In the genomic region with DNA sequence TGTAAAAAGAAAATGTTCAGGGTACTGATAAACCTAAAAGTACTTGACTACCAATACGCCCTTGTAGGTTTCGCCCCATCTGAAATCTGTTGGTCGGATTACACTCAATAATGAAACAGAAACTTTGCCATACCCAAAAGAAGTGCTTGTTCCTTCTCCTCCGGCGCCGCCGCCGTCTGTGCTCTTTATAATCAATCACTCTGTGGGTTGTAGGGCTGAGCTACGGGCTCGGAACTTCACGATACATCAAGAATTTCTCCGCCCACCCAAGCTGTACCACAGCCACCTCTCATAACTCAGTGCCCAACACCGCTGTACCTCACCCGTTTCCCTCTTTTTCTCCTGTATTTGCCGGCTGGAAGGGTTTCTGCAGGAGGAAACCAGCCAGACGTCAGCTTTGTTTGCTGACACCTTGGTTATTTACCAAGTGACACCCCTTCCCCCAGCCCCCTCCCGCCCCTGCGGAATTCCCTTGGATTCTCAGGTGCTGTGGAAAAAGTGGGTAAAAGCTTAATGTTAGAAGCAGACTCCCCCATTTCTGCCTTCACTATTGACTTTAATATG, we compare ENCODE assay signal across 8 mouse cellular contexts. TPM values are rescaled to one million over a fixed set of nuclear protein-coding genes. Genes with fewer than 3 reads are reported as not detected.
DNase-seq lines count a peak whose midpoint lies in the region; ATAC-seq lines count a peak whose summit lies in the region.

No protein-coding gene starts in this region.

- H3K4me3 ChIP-seq in heart, embryonic 13.5 days, result peak overlapping the region; percentile 47
- H3K4me3 ChIP-seq in brown adipose tissue, adult 24 weeks (ENCODE audit: insufficient read depth, low read depth, low read length), result peak overlapping the region; percentile 61
- H3K4me3 ChIP-seq in hindbrain, embryonic 14.5 days (replicated peaks; ENCODE audit: low read length), result peak overlapping the region; percentile 15
- no peak overlapping the region for H3K4me3 ChIP-seq in midbrain, embryonic 11.5 days (ENCODE audit: low read depth, low read length)

- WGBS in heart, embryonic 13.5 days, result 8% methylated on average over 18 of the region's 18 CpGs
- 14% methylated on average over 18 of the region's 18 CpGs for WGBS in hindbrain, embryonic 14.5 days
- 24% methylated on average over 18 of the region's 18 CpGs for WGBS in midbrain, embryonic 11.5 days

- H3K27ac ChIP-seq in heart, embryonic 13.5 days (replicated peaks), result no peak overlapping the region
- H3K27ac ChIP-seq in brown adipose tissue, adult 24 weeks (replicated peaks; ENCODE audit: low read depth, low read length), result no peak overlapping the region
- H3K27ac ChIP-seq in hindbrain, embryonic 14.5 days, result no peak overlapping the region
- no peak overlapping the region for H3K27ac ChIP-seq in midbrain, embryonic 11.5 days (ENCODE audit: low read depth, low read length)

- H3K4me2 ChIP-seq in heart, embryonic 13.5 days, result peak overlapping the region; percentile 73
- H3K4me2 ChIP-seq in hindbrain, embryonic 14.5 days (replicated peaks), result peak overlapping the region; percentile 46
- H3K4me2 ChIP-seq in midbrain, embryonic 11.5 days, result peak overlapping the region; percentile 8; the same call in 1 of the 2 replicates

- peak overlapping the region; percentile 75 for H3K9ac ChIP-seq in heart, embryonic 13.5 days
- H3K9ac ChIP-seq in hindbrain, embryonic 14.5 days, result peak overlapping the region; percentile 25; the same call in 1 of the 2 replicates
- H3K9ac ChIP-seq in midbrain, embryonic 11.5 days (ENCODE audit: low read length), result no peak overlapping the region

- H3K27me3 ChIP-seq in heart, embryonic 13.5 days (replicated peaks), result 0 out of 2 replicates have a peak, but pooled peaks cover 11% of the 10 kb centered on the region
- H3K27me3 ChIP-seq in hindbrain, embryonic 14.5 days (ENCODE audit: control insufficient read depth, insufficient read depth, low read length), result peaks cover 9% of the 10 kb centered on the region; the same call in 1 of the 2 replicates
- no peaks in the 10 kb centered on the region for H3K27me3 ChIP-seq in midbrain, embryonic 11.5 days (ENCODE audit: control insufficient read depth, insufficient read depth, low read length)

- H3K4me1 ChIP-seq in heart, embryonic 13.5 days, result peaks cover 38% of the 10 kb centered on the region
- peaks cover 7% of the 10 kb centered on the region; the same call in 1 of the 2 replicates for H3K4me1 ChIP-seq in brown adipose tissue, adult 24 weeks (ENCODE audit: control insufficient read depth, insufficient read depth, insufficient read length, low read length)
- H3K4me1 ChIP-seq in hindbrain, embryonic 14.5 days (replicated peaks; ENCODE audit: control insufficient read depth, insufficient read depth, low read length), result peaks cover 8% of the 10 kb centered on the region; the same call in 1 of the 2 replicates
- no peaks in the 10 kb centered on the region for H3K4me1 ChIP-seq in midbrain, embryonic 11.5 days (ENCODE audit: control insufficient read depth, insufficient read depth, low read length)

- no peaks in the 10 kb centered on the region for H3K9me3 ChIP-seq in heart, embryonic 13.5 days
- no peaks in the 10 kb centered on the region for H3K9me3 ChIP-seq in hindbrain, embryonic 14.5 days (ENCODE audit: control insufficient read depth, low read length)
- no peaks in the 10 kb centered on the region for H3K9me3 ChIP-seq in midbrain, embryonic 11.5 days (ENCODE audit: control insufficient read depth, low read length)

- no peaks in the 10 kb centered on the region for H3K36me3 ChIP-seq in heart, embryonic 13.5 days
- no peaks in the 10 kb centered on the region for H3K36me3 ChIP-seq in hindbrain, embryonic 14.5 days (replicated peaks; ENCODE audit: control insufficient read depth, insufficient read depth)
- H3K36me3 ChIP-seq in midbrain, embryonic 11.5 days (ENCODE audit: control insufficient read depth, insufficient read depth, low read length), result no peaks in the 10 kb centered on the region

- no peak for DNase-seq in heart, postnatal 4 days
- no peak for DNase-seq in hindbrain, embryonic 14.5 days (ENCODE audit: low spot score)
- DNase-seq in midbrain, embryonic 11.5 days (ENCODE audit: low spot score, missing footprints), result peak; percentile 85
- no peak for DNase-seq in ovary, postnatal 10 days (ENCODE audit: low spot score)
- DNase-seq in thymus, adult 18-20 months, result no peak
- no peak for DNase-seq in urinary bladder, postnatal 36 days (ENCODE audit: low spot score in 2 of 2)

- no peak for ATAC-seq in heart, embryonic 13.5 days (ENCODE audit: extremely low read depth, insufficient number of reproducible peaks, low FRiP score, low TSS enrichment)
- ATAC-seq in hindbrain, embryonic 14.5 days (ENCODE audit: low FRiP score), result no peak
- no peak for ATAC-seq in midbrain, embryonic 11.5 days (ENCODE audit: low FRiP score)

RNA-seq across cellular contexts. Expression of gene Gm11549, which starts 10.4 kb away (rescaled TPM):
- polyA plus RNA-seq in heart, embryonic 13.5 days (2015; fragmentation: Nextera tagmentation; extraction: Ambion mirVana), result 0.29 TPM in 2 replicates
- under 1 TPM; 0.09 to 0.12 TPM for total RNA-seq in heart, postnatal 4 days (2021)
- polyA plus RNA-seq in brown adipose tissue, adult 24 weeks (2012; ENCODE audit: insufficient read depth, insufficient read length, missing spikeins), result not detected in 2 replicates
- polyA plus RNA-seq in hindbrain, embryonic 14.5 days (2014; fragmentation: Nextera tagmentation; extraction: Ambion mirVana), result 0.20 and 0.35 TPM in 2 replicates
- 1.3 TPM in 2 replicates for polyA plus RNA-seq in midbrain, embryonic 11.5 days (2014; fragmentation: Nextera tagmentation; extraction: Ambion mirVana)

RNA-seq across cellular contexts. Expression of gene Exosc9, which starts 20.3 kb away (rescaled TPM):
- polyA plus RNA-seq in heart, embryonic 13.5 days (2015; fragmentation: Nextera tagmentation; extraction: Ambion mirVana), result 51.5 and 58.6 TPM in 2 replicates
- 10 to 100 TPM; 29.8 to 32.0 TPM for total RNA-seq in heart, postnatal 4 days (2021)
- polyA plus RNA-seq in brown adipose tissue, adult 24 weeks (2012; ENCODE audit: insufficient read depth, insufficient read length, missing spikeins), result 27.0 and 31.0 TPM in 2 replicates
- polyA plus RNA-seq in hindbrain, embryonic 14.5 days (2014; fragmentation: Nextera tagmentation; extraction: Ambion mirVana), result 74.5 and 77.9 TPM in 2 replicates
- 110 and 113 TPM in 2 replicates for polyA plus RNA-seq in midbrain, embryonic 11.5 days (2014; fragmentation: Nextera tagmentation; extraction: Ambion mirVana)

RNA-seq across cellular contexts. Expression of gene Ccna2, which starts 39.9 kb away (rescaled TPM):
- 168 and 184 TPM in 2 replicates for polyA plus RNA-seq in heart, embryonic 13.5 days (2015; fragmentation: Nextera tagmentation; extraction: Ambion mirVana)
- total RNA-seq in heart, postnatal 4 days (2021), result 100 to 1,000 TPM in 1 of 2 experiments, 10 to 100 TPM in 1; 95.4 to 106 TPM
- polyA plus RNA-seq in brown adipose tissue, adult 24 weeks (2012; ENCODE audit: insufficient read depth, insufficient read length, missing spikeins), result 0.79 TPM in 1 of 2 replicates, not detected in the other
- 29.8 and 42.3 TPM in 2 replicates for polyA plus RNA-seq in hindbrain, embryonic 14.5 days (2014; fragmentation: Nextera tagmentation; extraction: Ambion mirVana)
- polyA plus RNA-seq in midbrain, embryonic 11.5 days (2014; fragmentation: Nextera tagmentation; extraction: Ambion mirVana), result 311 and 320 TPM in 2 replicates

RNA-seq across cellular contexts. Expression of gene 1810062G17Rik, which starts 56.3 kb away (rescaled TPM):
- polyA plus RNA-seq in heart, embryonic 13.5 days (2015; fragmentation: Nextera tagmentation; extraction: Ambion mirVana), result 1.4 and 1.6 TPM in 2 replicates
- under 1 TPM; 0.50 to 0.91 TPM for total RNA-seq in heart, postnatal 4 days (2021)
- 2.1 and 3.8 TPM in 2 replicates for polyA plus RNA-seq in brown adipose tissue, adult 24 weeks (2012; ENCODE audit: insufficient read depth, insufficient read length, missing spikeins)
- 0.21 and 0.23 TPM in 2 replicates for polyA plus RNA-seq in hindbrain, embryonic 14.5 days (2014; fragmentation: Nextera tagmentation; extraction: Ambion mirVana)
- 0.40 TPM in 1 of 2 replicates, not detected in the other for polyA plus RNA-seq in midbrain, embryonic 11.5 days (2014; fragmentation: Nextera tagmentation; extraction: Ambion mirVana)

RNA-seq across cellular contexts. Expression of gene Anxa5, which starts 56.4 kb away (rescaled TPM):
- polyA plus RNA-seq in heart, embryonic 13.5 days (2015; fragmentation: Nextera tagmentation; extraction: Ambion mirVana), result 375 and 414 TPM in 2 replicates
- 100 to 1,000 TPM; 250 to 254 TPM for total RNA-seq in heart, postnatal 4 days (2021)
- polyA plus RNA-seq in brown adipose tissue, adult 24 weeks (2012; ENCODE audit: insufficient read depth, insufficient read length, missing spikeins), result 448 and 597 TPM in 2 replicates
- polyA plus RNA-seq in hindbrain, embryonic 14.5 days (2014; fragmentation: Nextera tagmentation; extraction: Ambion mirVana), result 64.9 and 75.8 TPM in 2 replicates
- polyA plus RNA-seq in midbrain, embryonic 11.5 days (2014; fragmentation: Nextera tagmentation; extraction: Ambion mirVana), result 93.7 and 98.4 TPM in 2 replicates

Comparison
In these comparisons a context has a peak if more than half of its experiments do, and no peak if none do; other contexts are left out.
1. H3K4me2 ChIP-seq: peak in every context shown above with its lines; median percentile 73 in heart, embryonic 13.5 days; 46 in hindbrain, embryonic 14.5 days; 8 in midbrain, embryonic 11.5 days.
2. RNA of gene Ccna2, which starts 39.9 kb away (polyA plus RNA-seq): 311 to 320 TPM in midbrain, embryonic 11.5 days, 168 to 184 TPM in heart, embryonic 13.5 days and 29.8 to 42.3 TPM in hindbrain, embryonic 14.5 days; 0.79 TPM in brown adipose tissue, adult 24 weeks; every median in the first group is over 10 times any median in the second.